Mouse (Mus musculus) kidney, postnatal 0 days (tissue): ENCODE data around the gene Tbx19. TPM values are rescaled to one million over a fixed set of nuclear protein-coding genes. Genes with fewer than 3 reads are reported as not detected.

Source experiments
- ATAC-seq: fragments of 200-750 bp; cut with Nextera tagmentation; replicated peaks from 2 replicates; pipeline ENCODE4 v1.8.0; 2017; ENCODE audit warnings: low read depth, moderate number of reproducible peaks, moderate TSS enrichment, moderate library complexity; ENCODE audit not compliant: low FRiP score
- DNase-seq: peaks from one replicate; pipeline ENCODE4 v3.0.0-alpha.2; 2016; ENCODE audit warnings: low spot score
- H3K27ac ChIP-seq: fragments of 300-500 bp; sonication (generic); 2 replicates; pipeline ENCODE4 v1.5.1; 2014; ENCODE audit warnings: mild to moderate bottlenecking
- H3K27me3 ChIP-seq: fragments of 300-500 bp; sonication (generic); 2 replicates; pipeline ENCODE4 v1.6.1; 2014; ENCODE audit warnings: low read length, mixed read lengths; ENCODE audit not compliant: insufficient read depth
- H3K36me3 ChIP-seq: fragments of 300-500 bp; sonication (generic); 2 replicates; pipeline ENCODE4 v1.6.1; 2014; ENCODE audit warnings: low read length, mixed read lengths; ENCODE audit not compliant: insufficient read depth
- H3K4me1 ChIP-seq: fragments of 300-500 bp; sonication (generic); replicated peaks from 2 replicates; pipeline ENCODE4 v1.6.1; 2014; ENCODE audit warnings: antibody characterized with exemption, low read length, mixed read lengths; ENCODE audit not compliant: insufficient read depth
- H3K4me2 ChIP-seq: fragments of 300-500 bp; sonication (generic); 2 replicates; pipeline ENCODE4 v1.6.1; 2014; ENCODE audit warnings: mild to moderate bottlenecking, low read length, moderate library complexity, mixed read lengths
- H3K4me3 ChIP-seq: fragments of 300-500 bp; sonication (generic); replicated peaks from 2 replicates; pipeline ENCODE4 v1.5.1; 2014; ENCODE audit warnings: low read depth, low read length
- H3K9ac ChIP-seq: fragments of 300-500 bp; sonication (generic); 2 replicates; pipeline ENCODE4 v1.6.1; 2014; ENCODE audit warnings: low read depth, low read length
- H3K9me3 ChIP-seq: fragments of 300-500 bp; sonication (generic); replicated peaks from 2 replicates; pipeline ENCODE4 v1.6.1; 2016; ENCODE audit warnings: low read length, inconsistent platforms, mixed read lengths
- CTCF ChIP-seq: IDR thresholded peaks from 2 replicates; pipeline ENCODE4 v1.5.1; 2016; ENCODE audit warnings: antibody characterized with exemption, low read depth, mild to moderate bottlenecking, moderate library complexity
- WGBS: fragments of 180-500 bp; shearing (Covaris S2); extraction: QIAGEN DNeasy Blood & Tissue Kit; methylation state at CpG from one replicate; pipeline ENCODE4 v1.1.7; 2014; 5-methylcytosine and 5-hydroxymethylcytosine counted together
- polyA plus RNA-seq: library from polyadenylated mRNA; unstranded; fragments of >200 nt; fragmentation: Nextera tagmentation; extraction: Ambion mirVana; gene quantifications from 2 replicates; pipeline ENCODE4 v1.2.1, GENCODE M21; 2015

Tbx19 gene
- polyA plus RNA-seq, 1 experiment from 2014 or later: not detected

DNA sequence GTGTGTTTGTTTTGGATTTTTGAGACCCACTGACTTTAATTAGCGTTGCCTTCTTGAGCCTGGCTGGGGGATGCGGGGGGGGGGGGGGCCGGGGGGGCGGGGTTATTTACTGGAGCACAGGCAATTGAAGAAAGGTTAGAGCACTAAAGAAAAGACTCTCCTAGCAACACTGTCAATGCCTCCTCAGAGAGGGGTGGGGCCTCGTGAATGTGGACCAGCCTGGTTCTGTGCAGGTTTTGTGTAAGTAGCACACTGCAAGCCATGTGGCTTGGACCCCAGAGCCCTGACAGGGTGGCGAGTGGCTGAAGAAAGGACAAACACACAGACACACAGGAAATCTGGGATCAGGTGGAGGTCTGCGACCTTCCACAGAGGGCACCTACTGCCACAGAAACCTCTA, 65.7 kb downstream of the Tbx19 start:
- Histone ChIP-seq H3K9me3 (no peaks in the 10 kb centered on the region), H3K27ac (no peak overlapping the region), H3K27me3 (no peaks in the 10 kb centered on the region), H3K4me3 (no peak overlapping the region), H3K9ac (no peak overlapping the region), H3K36me3 (no peaks in the 10 kb centered on the region), H3K4me2 (no peak overlapping the region), H3K4me1 (no peaks in the 10 kb centered on the region)
- WGBS: 44% methylated on average over 7 of the region's 7 CpGs
- no peak for TF ChIP-seq CTCF
- ATAC-seq (0 out of 2 replicates have a peak, but pooled peaks have one; percentile 13), DNase-seq (no peak)

DNA sequence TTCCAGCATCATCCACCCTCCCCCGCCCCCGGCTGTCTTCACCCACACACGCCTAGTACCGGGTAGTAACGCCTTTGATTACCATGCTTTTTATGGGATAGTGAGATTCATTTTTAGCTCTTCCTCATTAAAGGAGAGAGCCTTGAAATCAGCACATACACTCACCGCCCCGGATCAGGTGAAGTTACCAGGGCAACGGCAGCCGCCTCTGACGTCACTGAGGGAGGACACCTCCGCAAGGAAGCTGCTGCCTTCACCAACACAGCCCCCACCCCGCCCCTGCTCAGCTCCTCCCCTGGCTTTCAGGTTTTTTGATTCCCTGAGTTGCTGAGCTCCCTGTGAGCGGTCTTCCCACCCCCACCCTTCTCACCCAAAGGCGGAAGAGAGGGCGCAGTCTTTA, 68.9 kb downstream of the Tbx19 start:
- Histone ChIP-seq H3K4me3 (0 out of 2 replicates have a peak overlapping the region, but pooled peaks have one; percentile 5), H3K27me3 (no peaks in the 10 kb centered on the region), H3K4me1 (no peaks in the 10 kb centered on the region), H3K27ac (no peak overlapping the region), H3K36me3 (no peaks in the 10 kb centered on the region), H3K9me3 (no peaks in the 10 kb centered on the region), H3K9ac (no peak overlapping the region), H3K4me2 (peak overlapping the region; percentile 48)
- TF ChIP-seq CTCF: no peak
- 7% methylated on average over 15 of the region's 15 CpGs for WGBS
- DNase-seq: peak; percentile 28
- peak; percentile 72 for ATAC-seq

DNA sequence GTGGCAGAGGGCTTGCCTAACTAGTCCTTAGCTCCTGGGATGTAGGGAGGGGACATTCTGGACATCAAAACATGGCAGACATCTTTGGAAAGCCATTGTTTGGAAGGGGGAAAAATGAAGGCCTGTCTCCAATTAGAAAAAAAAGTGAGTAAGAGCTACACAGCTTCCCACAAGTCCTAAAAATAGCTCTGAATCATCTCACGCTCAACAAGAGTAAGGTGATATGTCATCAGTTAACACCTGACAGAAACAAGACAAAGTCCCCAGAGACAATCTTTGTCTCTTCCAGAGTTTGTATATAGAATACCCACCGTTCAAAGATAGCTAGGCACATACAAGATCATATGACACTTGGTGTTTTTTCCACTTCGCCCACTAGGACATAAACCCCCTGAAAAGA, 71.0 kb downstream of the Tbx19 start:
- H3K36me3 ChIP-seq: no peaks in the 10 kb centered on the region
- DNase-seq (no peak), ATAC-seq (no peak)
- H3K4me2 ChIP-seq: no peak overlapping the region
- H3K27me3 ChIP-seq: no peaks in the 10 kb centered on the region
- H3K9ac ChIP-seq: no peak overlapping the region
- no peaks in the 10 kb centered on the region for H3K4me1 ChIP-seq
- WGBS: 74% methylated on average over 3 of the region's 3 CpGs
- no peaks in the 10 kb centered on the region for H3K9me3 ChIP-seq
- TF ChIP-seq CTCF: no peak
- no peak overlapping the region for H3K4me3 ChIP-seq
- no peak overlapping the region for H3K27ac ChIP-seq

Other genes with a start within 250 kb of the Tbx19 start
- not detected in 2 replicates for gene Xcl1, start 225.2 kb downstream of the Tbx19 start, polyA plus RNA-seq
- 21.2 and 21.4 TPM in 2 replicates for gene Sft2d2, start 33.7 kb upstream of the Tbx19 start, polyA plus RNA-seq
- 100 and 103 TPM in 2 replicates for gene Tiprl, start 76.2 kb upstream of the Tbx19 start, polyA plus RNA-seq
- gene Gpr161, start 135.0 kb upstream of the Tbx19 start, polyA plus RNA-seq: 0.87 and 0.94 TPM in 2 replicates